Mouse (Mus musculus): ENCODE data around the gene Srp54c.
"Not testable (repeated sequence)": the region's sequence is repeated elsewhere in the genome, so short reads cannot be mapped to it uniquely, and the experiment has no call there.

GRCm38 (mm10) chr12:55242243-55242642 is 12.3 kb downstream of the Srp54c start:
- TF ChIP-seq CTCF (IDR thresholded peaks at IDR 0.05); POLR2A (IDR thresholded peaks at IDR 0.05; ENCODE audit: insufficient read depth, low read depth, low read length); EP300 (IDR thresholded peaks at IDR 0.05; ENCODE audit: insufficient read depth, low read depth, low read length): not testable (repeated sequence)

Measured in heart, adult 2 months (tissue).